Mouse (Mus musculus) E14TG2a.4 (cell line): ENCODE measurements at regions not wholly inside any gene's neighbourhood (a gene's known extent, or its start where the extent isn't known, plus 50 kb on each side); places are given as distances from the start of the nearest gene placed in this dataset.

Source experiments
- H3K27me3 ChIP-seq: 2 replicates; pipeline ENCODE4 v1.6.1; 2014; ENCODE audit warnings: low read length, control low read depth; ENCODE audit not compliant: insufficient read depth
- H3K36me3 ChIP-seq: 2 replicates; pipeline ENCODE4 v1.6.1; 2014; ENCODE audit warnings: low read length, control low read depth; ENCODE audit not compliant: insufficient read depth
- H3K4me1 ChIP-seq: replicated peaks from 2 replicates; pipeline ENCODE4 v1.6.1; 2014; ENCODE audit warnings: low read depth, low read length, control low read depth
- H3K4me3 ChIP-seq: replicated peaks from 2 replicates; pipeline ENCODE4 v1.5.1; 2014; ENCODE audit warnings: mild to moderate bottlenecking, low read length
- H3K9me3 ChIP-seq: 2 replicates; pipeline ENCODE4 v1.6.1; 2014; ENCODE audit warnings: low read length, control low read depth
- CTCF ChIP-seq: conservative IDR thresholded peaks from 2 replicates; pipeline ENCODE4 v1.5.1; 2014; ENCODE audit warnings: low read length
- NANOG ChIP-seq: IDR thresholded peaks from 2 replicates; pipeline ENCODE4 v1.6.1; 2014; ENCODE audit warnings: borderline replicate concordance, low read length, mixed read lengths
- POU5F1 ChIP-seq: IDR thresholded peaks from 2 replicates; pipeline ENCODE4 v1.6.1; 2014; ENCODE audit warnings: low read length, borderline replicate concordance

- Histone ChIP-seq H3K27me3 (no peaks in the 10 kb centered on the region), H3K4me1 (no peaks in the 10 kb centered on the region), H3K4me3 (no peak overlapping the region), H3K36me3 (no peaks in the 10 kb centered on the region), H3K9me3 (no peaks in the 10 kb centered on the region)
- TF ChIP-seq CTCF (no peak), NANOG (no peak), POU5F1 (no peak)
Measured at GRCm38 (mm10) chr3:132349602-132350001, 264.5 kb downstream of the Dkk2 start.

- TF ChIP-seq NANOG (no peak), POU5F1 (no peak), CTCF (no peak)
Measured at GRCm38 (mm10) chr3:132353204-132353603, 268.1 kb downstream of the Dkk2 start.

GRCm38 (mm10) chr3:132359596-132359995 is 270.0 kb upstream of the Gimd1 start:
- Histone ChIP-seq H3K4me1 (no peaks in the 10 kb centered on the region), H3K27me3 (no peaks in the 10 kb centered on the region), H3K9me3 (no peaks in the 10 kb centered on the region), H3K36me3 (no peaks in the 10 kb centered on the region), H3K4me3 (no peak overlapping the region)
- no peak for TF ChIP-seq POU5F1
- TF ChIP-seq CTCF, result no peak
- no peak for TF ChIP-seq NANOG

More at GRCm38 (mm10) chr3:132353204-132353603, 268.1 kb downstream of the Dkk2 start:
- Histone ChIP-seq H3K36me3 (no peaks in the 10 kb centered on the region), H3K9me3 (no peaks in the 10 kb centered on the region), H3K4me1 (no peaks in the 10 kb centered on the region), H3K27me3 (no peaks in the 10 kb centered on the region), H3K4me3 (no peak overlapping the region)

GRCm38 (mm10) chr3:132375579-132375978 is 254.0 kb upstream of the Gimd1 start:
- H3K36me3 ChIP-seq, result no peaks in the 10 kb centered on the region
- no peak overlapping the region for H3K4me3 ChIP-seq
- peaks cover 5% of the 10 kb centered on the region for H3K9me3 ChIP-seq
- TF ChIP-seq POU5F1, result no peak
- no peak for TF ChIP-seq CTCF
- no peak for TF ChIP-seq NANOG
- no peaks in the 10 kb centered on the region for H3K4me1 ChIP-seq
- H3K27me3 ChIP-seq, result no peaks in the 10 kb centered on the region

- H3K4me1 ChIP-seq, result no peaks in the 10 kb centered on the region
- no peak overlapping the region for H3K4me3 ChIP-seq
- TF ChIP-seq NANOG, result no peak
- no peak for TF ChIP-seq CTCF
- no peak for TF ChIP-seq POU5F1
- no peaks in the 10 kb centered on the region for H3K9me3 ChIP-seq
- H3K36me3 ChIP-seq, result no peaks in the 10 kb centered on the region
- H3K27me3 ChIP-seq, result no peaks in the 10 kb centered on the region
Measured at GRCm38 (mm10) chr3:132417742-132418141, 211.9 kb upstream of the Gimd1 start.

- TF ChIP-seq POU5F1 (no peak), NANOG (no peak), CTCF (no peak)
- Histone ChIP-seq H3K9me3 (no peaks in the 10 kb centered on the region), H3K4me1 (no peaks in the 10 kb centered on the region), H3K36me3 (no peaks in the 10 kb centered on the region), H3K27me3 (no peaks in the 10 kb centered on the region), H3K4me3 (no peak overlapping the region)
Measured at GRCm38 (mm10) chr3:132425819-132426671, 203.6 kb upstream of the Gimd1 start.

GRCm38 (mm10) chr3:132427244-132427643 is 202.4 kb upstream of the Gimd1 start:
- H3K9me3 ChIP-seq, result peaks cover 5% of the 10 kb centered on the region
- H3K4me3 ChIP-seq, result no peak overlapping the region
- H3K27me3 ChIP-seq, result no peaks in the 10 kb centered on the region
- TF ChIP-seq POU5F1 (no peak), NANOG (no peak), CTCF (no peak)
- no peaks in the 10 kb centered on the region for H3K4me1 ChIP-seq
- no peaks in the 10 kb centered on the region for H3K36me3 ChIP-seq

- Histone ChIP-seq H3K36me3 (no peaks in the 10 kb centered on the region), H3K4me3 (no peak overlapping the region), H3K9me3 (peaks cover 5% of the 10 kb centered on the region), H3K27me3 (no peaks in the 10 kb centered on the region), H3K4me1 (no peaks in the 10 kb centered on the region)
- TF ChIP-seq CTCF, result no peak
Measured at GRCm38 (mm10) chr3:132428148-132428547, 201.5 kb upstream of the Gimd1 start.

GRCm38 (mm10) chr3:132431805-132432204 is 197.8 kb upstream of the Gimd1 start:
- no peak overlapping the region for H3K4me3 ChIP-seq
- H3K27me3 ChIP-seq, result no peaks in the 10 kb centered on the region
- H3K4me1 ChIP-seq, result no peaks in the 10 kb centered on the region
- TF ChIP-seq CTCF, result no peak
- TF ChIP-seq POU5F1, result no peak
- TF ChIP-seq NANOG, result no peak
- H3K36me3 ChIP-seq, result no peaks in the 10 kb centered on the region
- peaks cover 5% of the 10 kb centered on the region for H3K9me3 ChIP-seq
